Mouse (Mus musculus) macrophage (primary cell): ENCODE measurements around the gene Eif1b. TPM values are rescaled to one million over a fixed set of nuclear protein-coding genes. Genes with fewer than 3 reads are reported as not detected.

Source experiments
- H3K27ac ChIP-seq: fragments of 350-480 bp; formaldehyde crosslinking; 2 replicates; pipeline ENCODE4 v1.9.0; 2021
- H3K36me3 ChIP-seq: fragments of 350-480 bp; formaldehyde crosslinking; 2 replicates; pipeline ENCODE4 v1.9.0; 2021; ENCODE audit errors: inconsistent target
- H3K4me3 ChIP-seq: fragments of 350-480 bp; formaldehyde crosslinking; 2 replicates; pipeline ENCODE4 v1.9.0; 2021; ENCODE audit errors: inconsistent target
- H3K79me2 ChIP-seq: fragments of 350-480 bp; formaldehyde crosslinking; 2 replicates; pipeline ENCODE4 v1.9.0; 2021; ENCODE audit errors: inconsistent target
- WGBS: methylation state at CpG from one replicate; pipeline ENCODE4 v1.1.7; 2026; ENCODE audit warnings: inconsistent platforms; ENCODE audit not compliant: missing documents; 5-methylcytosine and 5-hydroxymethylcytosine counted together
- polyA plus RNA-seq: library from polyadenylated mRNA; stranded (reverse); fragments of 250-400 nt; gene quantifications from 3 replicates; pipeline ENCODE4 v1.2.4, GENCODE M21; 2018; ENCODE audit warnings: inconsistent platforms

The Eif1b gene
- polyA plus RNA-seq, 1 experiment from 2014 or later: 57.9 TPM

DNA sequence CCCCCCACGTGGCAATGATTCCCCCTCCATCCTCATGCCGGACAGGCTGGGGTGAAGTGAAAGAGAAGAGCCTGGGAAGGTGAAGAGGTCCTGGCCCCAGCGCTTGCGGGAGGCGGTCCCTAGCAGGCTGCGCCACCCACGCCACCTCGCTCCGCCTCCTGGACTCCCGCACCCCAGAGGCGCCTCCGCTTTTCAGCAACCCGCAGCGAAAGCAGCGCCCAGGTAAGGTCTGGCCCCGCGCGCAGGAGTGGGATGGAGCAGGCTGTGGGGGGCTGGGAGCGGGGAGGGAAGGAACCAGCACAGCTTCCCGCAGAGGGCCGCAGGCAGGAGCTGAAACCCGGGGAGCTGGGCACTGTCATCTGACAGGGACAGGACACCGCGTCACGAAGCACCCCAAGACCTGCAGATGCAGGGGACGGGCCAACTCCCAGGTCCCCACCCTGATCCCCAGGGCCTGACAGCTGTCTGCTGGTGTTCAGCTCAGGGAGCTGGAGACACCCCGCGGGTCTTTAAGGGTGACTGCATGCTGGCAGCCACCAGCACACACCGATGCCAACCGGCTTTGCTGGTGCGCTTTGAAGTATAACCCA is 47.7 kb downstream of the Eif1b start, which contains the start of gene Entpd3:
TSS of gene Entpd3 (plus strand) at position 157 of the 590 bp plus-strand sequence.
- Histone ChIP-seq H3K4me3 (no peak within 1 kb of the TSS), H3K79me2 (no peaks in the 10 kb centered on the region), H3K27ac (no peak within 1 kb of the TSS), H3K36me3 (no peaks in the 10 kb centered on the region)
- WGBS: 2% methylated on average over 28 of the region's 31 CpGs

GRCm38 (mm10) chr9:120541411-120541810 is 49.4 kb downstream of the Eif1b start:
- no peaks in the 10 kb centered on the region for H3K36me3 ChIP-seq
- no peak overlapping the region for H3K4me3 ChIP-seq
- 88% methylated on average over 2 of the region's 2 CpGs for WGBS
- no peaks in the 10 kb centered on the region for H3K79me2 ChIP-seq
- no peak overlapping the region for H3K27ac ChIP-seq

DNA sequence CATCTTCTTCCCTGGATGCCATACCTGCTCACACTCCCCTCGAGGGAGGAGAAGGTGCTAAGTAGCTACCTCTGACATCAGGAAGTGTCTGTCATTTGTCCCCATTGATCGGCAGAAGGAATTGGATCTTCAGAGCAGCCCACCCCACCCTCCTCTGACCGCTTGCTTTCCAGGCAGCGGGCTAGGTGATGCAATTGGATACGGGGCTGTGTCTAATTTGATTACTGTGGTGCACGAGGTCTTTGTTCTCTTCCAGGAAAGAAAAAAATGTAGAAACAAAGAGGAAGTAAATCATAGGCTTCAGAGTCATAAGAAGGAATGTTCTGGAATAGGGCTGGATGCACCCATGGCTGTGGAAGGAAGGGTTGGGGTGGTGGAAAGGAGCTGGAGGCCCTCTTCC is 50.2 kb downstream of the Eif1b start:
- Histone ChIP-seq H3K36me3 (no peaks in the 10 kb centered on the region), H3K27ac (no peak overlapping the region), H3K79me2 (no peaks in the 10 kb centered on the region), H3K4me3 (no peak overlapping the region)
- 24% methylated on average over 6 of the region's 6 CpGs for WGBS

Other genes with a start within 250 kb of the Eif1b start
- gene Myrip, start 190.7 kb upstream of the Eif1b start, polyA plus RNA-seq: not detected in 3 replicates
- gene Entpd3, start 47.6 kb downstream of the Eif1b start, polyA plus RNA-seq: not detected in 3 replicates
- 472 to 610 TPM (median 566 TPM) in 3 replicates for gene Rpl14, start 79.2 kb downstream of the Eif1b start, polyA plus RNA-seq